Mouse (Mus musculus) adrenal gland (tissue): Measurements from ENCODE around the gene Cln5.

Experiments
- intact Hi-C: fragments of 180-260 bp; cut with DNase I; formaldehyde crosslinking; loops from one replicate; pipeline ENCODE4 v1.15.1; 2025
- long read RNA-seq, 2 experiments: library from polyadenylated mRNA; unstranded; transcript quantifications; one replicate each; pipeline ENCODE4 v2.0.0; 2020; ENCODE audit warnings: borderline replicate concordance in 1 of 2; ENCODE audit not compliant: insufficient replicate concordance in 1 of 2

Gene Cln5
- long read RNA-seq, experiment 1, transcript Cln5-201 (4 exons, 2,445 nt) = major isoform, 28 of 29 reads
- long read RNA-seq, experiment 1, partial matches to known transcripts = 1 of 29 reads
- long read RNA-seq, experiment 1, other reads (novel, unspliced or antisense) = 0 of 29 reads
- long read RNA-seq, experiment 2, transcript Cln5-201 (4 exons, 2,445 nt) = major isoform, 35 of 39 reads
- long read RNA-seq, experiment 2, partial matches to known transcripts = 2 of 39 reads
- long read RNA-seq, experiment 2, other reads (novel, unspliced or antisense) = 2 of 39 reads

GRCm38 (mm10) chr14:103069864-103070611 is at the start of gene Cln5:
Cln5 (plus strand) TSS chr14:103070216.
- intact Hi-C loops = loop anchor here (1.0 kb wide), 1 partner anchor 28 kb away; no protein-coding TSS in a partner anchor

- intact Hi-C loops = no loop called here
Measured at GRCm38 (mm10) chr14:103029203-103029602, 40.8 kb upstream of the Cln5 start.

- intact Hi-C loops = no loop called here
Measured at GRCm38 (mm10) chr14:103033271-103033823, 36.7 kb upstream of the Cln5 start.

GRCm38 (mm10) chr14:103034076-103034475 is 35.9 kb upstream of the Cln5 start:
- intact Hi-C loops = no loop called here

- intact Hi-C loops = no loop called here
Measured at GRCm38 (mm10) chr14:103037016-103037415, 33.0 kb upstream of the Cln5 start.

GRCm38 (mm10) chr14:103046677-103047076 is 23.3 kb upstream of the Cln5 start, which contains the start of gene Acod1:
Acod1 (plus strand) TSS chr14:103046977.
- intact Hi-C loops = no loop called here

- intact Hi-C loops = no loop called here
Measured at GRCm38 (mm10) chr14:103048292-103049086, 21.5 kb upstream of the Cln5 start.

GRCm38 (mm10) chr14:103051159-103051769 is 18.8 kb upstream of the Cln5 start:
- intact Hi-C loops = loop anchor here (1.0 kb wide), 1 partner anchor 39 kb away; no protein-coding TSS in a partner anchor

GRCm38 (mm10) chr14:103054731-103055130 is 15.3 kb upstream of the Cln5 start:
- intact Hi-C loops = no loop called here

- intact Hi-C loops = no loop called here
Measured at GRCm38 (mm10) chr14:103056601-103057000, 13.4 kb upstream of the Cln5 start.

- intact Hi-C loops = no loop called here
Measured at GRCm38 (mm10) chr14:103058998-103059397, 11.0 kb upstream of the Cln5 start.

- intact Hi-C loops = no loop called here
Measured at GRCm38 (mm10) chr14:103059495-103059894, 10.5 kb upstream of the Cln5 start.

GRCm38 (mm10) chr14:103065294-103066167 is 4.5 kb upstream of the Cln5 start:
- intact Hi-C loops = no loop called here

GRCm38 (mm10) chr14:103069465-103069863 is 552 bp upstream of the Cln5 start:
- intact Hi-C loops = no loop called here

- intact Hi-C loops = loop anchor here (1.0 kb wide), 1 partner anchor 28 kb away; no protein-coding TSS in a partner anchor
Measured at GRCm38 (mm10) chr14:103070790-103071189, 774 bp downstream of the Cln5 start.

GRCm38 (mm10) chr14:103071471-103071870 is 1.5 kb downstream of the Cln5 start:
- intact Hi-C loops = no loop called here

- intact Hi-C loops = no loop called here
Measured at GRCm38 (mm10) chr14:103072731-103073130, 2.7 kb downstream of the Cln5 start.

GRCm38 (mm10) chr14:103073825-103074224 is 3.8 kb downstream of the Cln5 start:
- intact Hi-C loops = no loop called here

- intact Hi-C loops = no loop called here
Measured at GRCm38 (mm10) chr14:103075166-103075565, 5.2 kb downstream of the Cln5 start.
